Mouse (Mus musculus): ENCODE data around the gene Ar. TPM values are rescaled to one million over a fixed set of nuclear protein-coding genes. Genes with fewer than 3 reads are reported as not detected.

The Ar gene
- total RNA-seq, 2 experiments from 2014 or later: 0.11 to 0.19 TPM

DNA sequence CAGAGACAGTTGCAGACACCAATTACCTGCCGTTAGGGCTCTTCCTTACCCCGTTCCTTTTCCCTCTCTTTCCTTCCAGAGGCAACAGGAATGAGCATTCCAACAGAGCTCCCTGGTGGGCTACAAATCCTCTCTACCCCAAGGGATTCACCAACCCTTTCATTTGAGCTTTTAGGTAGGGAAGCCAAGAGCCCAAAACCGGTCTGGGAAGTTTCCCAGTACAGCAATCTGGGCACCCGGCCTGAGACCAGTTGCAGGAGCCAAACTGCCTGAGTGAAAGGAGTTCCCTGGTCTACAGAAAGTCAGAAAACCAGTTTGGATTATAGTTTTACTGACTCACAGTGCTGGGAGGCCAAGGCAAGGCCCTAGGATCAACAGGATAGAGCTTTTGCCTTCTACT, 199.5 kb downstream of the Ar start:
- ATAC-seq (replicated peaks; ENCODE audit: low FRiP score, low TSS enrichment, poor library complexity, severe bottlenecking): no peak

Measured in megakaryocyte-erythroid progenitor cell, adult 5-6 weeks (primary cell).